Mouse (Mus musculus) forebrain, embryonic 11.5 days (tissue): Measurements from ENCODE around the gene Cdh4. TPM values are rescaled to one million over a fixed set of nuclear protein-coding genes. Genes with fewer than 3 reads are reported as not detected.

ENCODE experiments used
- ATAC-seq: fragments of 200-750 bp; cut with Nextera tagmentation; replicated peaks from 2 replicates; pipeline ENCODE4 v1.8.0; 2017; ENCODE audit warnings: moderate TSS enrichment; ENCODE audit not compliant: low FRiP score
- DNase-seq: peaks from one replicate; pipeline ENCODE4 v3.0.0-alpha.2; 2017; ENCODE audit warnings: low spot score
- H3K27ac ChIP-seq: fragments of 300-500 bp; sonication (generic); 2 replicates; pipeline ENCODE4 v1.5.1; 2014; ENCODE audit warnings: low read depth, low read length
- H3K27me3 ChIP-seq: fragments of 300-500 bp; sonication (generic); 2 replicates; pipeline ENCODE4 v1.6.1; 2014; ENCODE audit warnings: mild to moderate bottlenecking, low read length, mixed read lengths; ENCODE audit not compliant: control insufficient read depth, insufficient read depth
- H3K36me3 ChIP-seq: fragments of 300-500 bp; sonication (generic); 2 replicates; pipeline ENCODE4 v1.6.1; 2014; ENCODE audit warnings: mild to moderate bottlenecking, low read length, moderate library complexity, mixed read lengths; ENCODE audit not compliant: control insufficient read depth, insufficient read depth
- H3K4me1 ChIP-seq: fragments of 300-500 bp; sonication (generic); replicated peaks from 2 replicates; pipeline ENCODE4 v1.6.1; 2014; ENCODE audit warnings: low read length, mixed read lengths; ENCODE audit not compliant: control insufficient read depth, insufficient read depth
- H3K4me2 ChIP-seq: fragments of 300-500 bp; sonication (generic); 2 replicates; pipeline ENCODE4 v1.6.1; 2014; ENCODE audit warnings: low read depth, mild to moderate bottlenecking, low read length, moderate library complexity, mixed read lengths; ENCODE audit not compliant: severe bottlenecking
- H3K4me3 ChIP-seq: fragments of 300-500 bp; sonication (generic); 2 replicates; pipeline ENCODE4 v1.5.1; 2014; ENCODE audit warnings: low read depth, low read length
- H3K9ac ChIP-seq: fragments of 300-500 bp; sonication (generic); 2 replicates; pipeline ENCODE4 v1.6.1; 2014; ENCODE audit warnings: low read length
- H3K9me3 ChIP-seq: fragments of 300-500 bp; sonication (generic); 2 replicates; pipeline ENCODE4 v1.6.1; 2016; ENCODE audit warnings: low read length, mixed read lengths; ENCODE audit not compliant: control insufficient read depth
- WGBS: fragments of 180-500 bp; shearing (Covaris S2); extraction: QIAGEN DNeasy Blood & Tissue Kit; methylation state at CpG from one replicate; pipeline ENCODE4 v1.1.7; 2014; 5-methylcytosine and 5-hydroxymethylcytosine counted together
- polyA plus RNA-seq: library from polyadenylated mRNA; unstranded; fragments of >200 nt; fragmentation: Nextera tagmentation; extraction: Ambion mirVana; gene quantifications from 2 replicates; pipeline ENCODE4 v1.2.1, GENCODE M21; 2014

The Cdh4 gene
- polyA plus RNA-seq, 1 experiment from 2014 or later = 24.5 TPM

DNA sequence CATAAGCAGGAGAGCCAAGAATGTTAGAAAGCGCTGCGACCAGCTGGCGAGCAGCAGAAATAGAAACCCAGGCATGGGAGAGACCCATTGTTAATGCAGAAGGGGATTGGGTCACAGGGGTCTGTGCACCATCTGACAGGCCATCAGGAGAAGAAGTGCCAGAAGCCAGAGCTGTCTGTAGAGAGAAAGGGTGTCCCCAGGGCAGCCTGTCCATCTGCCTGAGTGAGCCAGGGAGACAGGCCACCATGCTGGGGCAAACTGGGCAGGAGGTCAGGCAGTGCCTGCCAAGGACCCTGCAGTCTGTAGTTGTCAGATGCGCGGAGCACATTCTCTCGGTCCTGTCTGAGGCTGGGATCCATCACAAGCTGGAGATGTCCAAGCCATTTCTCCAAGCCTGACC lies 386.7 kb downstream of the Cdh4 start:
- Histone ChIP-seq H3K4me3 (no peak overlapping the region), H3K27me3 (no peaks in the 10 kb centered on the region), H3K4me2 (no peak overlapping the region), H3K9ac (no peak overlapping the region), H3K4me1 (no peaks in the 10 kb centered on the region), H3K9me3 (no peaks in the 10 kb centered on the region), H3K36me3 (no peaks in the 10 kb centered on the region), H3K27ac (no peak overlapping the region)
- DNase-seq (no peak), ATAC-seq (no peak)
- WGBS = 90% methylated on average over 6 of the region's 6 CpGs

DNA sequence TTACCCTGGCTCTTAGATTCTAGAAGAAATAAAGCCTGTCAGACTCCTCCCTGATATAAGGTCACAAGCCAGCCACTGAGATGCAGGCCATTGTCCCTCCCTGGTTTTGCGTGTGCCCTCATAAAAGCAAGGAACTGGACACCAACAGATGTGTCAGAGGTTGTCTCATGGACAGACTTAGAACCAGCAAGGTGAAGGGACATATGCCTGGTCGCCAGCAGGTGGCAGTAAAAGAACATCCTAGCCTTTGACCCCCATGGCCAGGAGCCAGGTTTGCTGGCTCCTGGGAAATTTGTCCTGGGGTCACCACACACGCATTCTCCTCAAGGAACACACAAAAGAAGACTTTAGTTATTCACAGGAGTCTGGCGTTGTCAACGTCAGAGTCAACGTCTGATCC lies 387.7 kb downstream of the Cdh4 start:
- no peaks in the 10 kb centered on the region for H3K9me3 ChIP-seq
- no peaks in the 10 kb centered on the region for H3K36me3 ChIP-seq
- H3K27ac ChIP-seq = no peak overlapping the region
- DNase-seq (peak; percentile 68), ATAC-seq (no peak)
- 23% methylated on average over 6 of the region's 6 CpGs for WGBS
- H3K9ac ChIP-seq = no peak overlapping the region
- no peak overlapping the region for H3K4me2 ChIP-seq
- no peaks in the 10 kb centered on the region; the same call in 1 of the 2 replicates for H3K4me1 ChIP-seq
- no peaks in the 10 kb centered on the region for H3K27me3 ChIP-seq
- no peak overlapping the region for H3K4me3 ChIP-seq

DNA sequence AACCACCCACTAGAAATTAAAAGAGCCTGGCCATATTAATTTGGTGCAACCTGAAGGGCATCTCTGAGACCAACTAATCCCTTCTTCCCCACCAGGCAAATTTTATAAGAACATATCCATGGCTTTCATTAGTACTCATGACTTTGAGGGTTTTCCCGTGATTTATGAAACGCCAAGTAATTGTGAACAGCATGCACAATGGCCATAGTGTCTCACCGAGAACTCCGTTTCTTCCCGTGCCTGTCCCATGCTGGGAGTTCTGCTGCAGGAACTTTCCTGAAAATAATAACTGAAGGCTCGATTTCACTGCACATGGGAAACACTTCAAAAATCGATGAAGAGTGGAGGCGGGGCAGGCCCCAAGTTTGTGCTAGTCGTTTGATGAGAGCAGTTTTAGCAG lies 392.7 kb downstream of the Cdh4 start:
- Histone ChIP-seq H3K36me3 (no peaks in the 10 kb centered on the region), H3K4me3 (no peak overlapping the region), H3K9me3 (no peaks in the 10 kb centered on the region), H3K4me1 (peaks cover 3% of the 10 kb centered on the region; the same call in 1 of the 2 replicates), H3K9ac (no peak overlapping the region), H3K27me3 (no peaks in the 10 kb centered on the region), H3K4me2 (no peak overlapping the region), H3K27ac (no peak overlapping the region)
- WGBS = 60% methylated on average over 9 of the region's 9 CpGs
- ATAC-seq = no peak
- no peak for DNase-seq

- peaks cover 3% of the 10 kb centered on the region; the same call in 1 of the 2 replicates for H3K4me1 ChIP-seq
- H3K9ac ChIP-seq = no peak overlapping the region
- no peak overlapping the region for H3K4me3 ChIP-seq
- ATAC-seq = no peak
- 53% methylated on average over 7 of the region's 7 CpGs for WGBS
- no peak for DNase-seq
- no peak overlapping the region for H3K4me2 ChIP-seq
- H3K9me3 ChIP-seq = no peaks in the 10 kb centered on the region
- H3K27ac ChIP-seq = no peak overlapping the region
- no peaks in the 10 kb centered on the region for H3K27me3 ChIP-seq
- no peaks in the 10 kb centered on the region for H3K36me3 ChIP-seq
Observed at GRCm38 (mm10) chr2:179835570-179835969, 393.3 kb downstream of the Cdh4 start.

DNA sequence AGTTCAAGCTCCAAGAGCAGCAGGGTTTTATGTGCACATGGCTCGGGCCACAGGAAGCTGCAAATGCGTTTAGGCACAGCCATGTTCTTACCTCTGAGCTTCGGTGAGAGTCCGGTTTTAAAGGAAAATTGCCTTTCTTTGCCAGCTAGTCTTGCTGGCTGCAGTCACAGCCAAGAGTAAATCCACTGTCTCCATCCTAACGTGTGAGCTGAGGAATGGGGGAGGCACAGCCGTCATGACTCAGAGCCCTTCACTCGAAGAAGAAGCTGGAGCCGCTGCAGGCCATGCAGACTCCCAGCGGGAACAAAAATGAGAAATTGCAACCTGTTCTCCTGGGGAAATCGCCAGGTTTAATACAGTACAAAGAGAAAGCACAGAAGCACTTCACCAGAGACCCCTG lies 395.0 kb downstream of the Cdh4 start:
- Histone ChIP-seq H3K9ac (no peak overlapping the region), H3K9me3 (no peaks in the 10 kb centered on the region), H3K4me1 (peaks cover 3% of the 10 kb centered on the region; the same call in 1 of the 2 replicates), H3K4me2 (no peak overlapping the region), H3K4me3 (no peak overlapping the region), H3K27ac (no peak overlapping the region), H3K27me3 (no peaks in the 10 kb centered on the region), H3K36me3 (no peaks in the 10 kb centered on the region)
- ATAC-seq (no peak), DNase-seq (no peak)
- WGBS = 80% methylated on average over 10 of the region's 10 CpGs

DNA sequence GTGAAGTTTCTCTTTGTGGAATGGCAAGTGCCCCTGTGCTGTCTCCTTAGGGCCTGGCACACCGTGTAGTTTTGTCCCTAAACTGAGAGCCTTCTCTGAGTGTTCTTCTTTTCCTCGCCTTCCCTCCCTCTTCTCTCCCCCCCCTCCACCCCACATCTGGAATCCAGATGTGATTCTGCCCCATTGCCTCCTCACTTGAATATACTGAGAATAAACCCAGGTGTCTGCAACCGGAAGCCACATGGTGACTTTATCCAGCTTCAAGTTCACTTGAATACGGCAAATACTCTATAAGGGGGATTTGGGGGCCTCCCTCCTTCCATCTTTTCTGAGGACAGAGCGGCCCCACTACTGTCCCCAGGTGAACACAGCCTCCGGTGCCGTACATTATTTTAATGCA lies 395.8 kb downstream of the Cdh4 start:
- no peak overlapping the region for H3K4me2 ChIP-seq
- no peak for ATAC-seq
- H3K27ac ChIP-seq = no peak overlapping the region
- H3K9me3 ChIP-seq = no peaks in the 10 kb centered on the region
- no peak overlapping the region for H3K4me3 ChIP-seq
- no peak overlapping the region for H3K9ac ChIP-seq
- no peak for DNase-seq
- H3K4me1 ChIP-seq = peaks cover 3% of the 10 kb centered on the region; the same call in 1 of the 2 replicates
- 82% methylated on average over 7 of the region's 7 CpGs for WGBS
- H3K36me3 ChIP-seq = no peaks in the 10 kb centered on the region
- H3K27me3 ChIP-seq = no peaks in the 10 kb centered on the region

GRCm38 (mm10) chr2:179842610-179843389 lies 400.6 kb downstream of the Cdh4 start:
- Histone ChIP-seq H3K9me3 (no peaks in the 10 kb centered on the region), H3K27ac (no peak overlapping the region; the same call in 1 of the 2 replicates), H3K9ac (no peak overlapping the region), H3K36me3 (no peaks in the 10 kb centered on the region), H3K4me1 (no peaks in the 10 kb centered on the region; the same call in 1 of the 2 replicates), H3K27me3 (no peaks in the 10 kb centered on the region), H3K4me3 (no peak overlapping the region), H3K4me2 (no peak overlapping the region)
- no peak for DNase-seq
- 81% methylated on average over 12 of the region's 12 CpGs for WGBS
- peak; percentile 21; the same call in 1 of the 2 replicates for ATAC-seq

DNA sequence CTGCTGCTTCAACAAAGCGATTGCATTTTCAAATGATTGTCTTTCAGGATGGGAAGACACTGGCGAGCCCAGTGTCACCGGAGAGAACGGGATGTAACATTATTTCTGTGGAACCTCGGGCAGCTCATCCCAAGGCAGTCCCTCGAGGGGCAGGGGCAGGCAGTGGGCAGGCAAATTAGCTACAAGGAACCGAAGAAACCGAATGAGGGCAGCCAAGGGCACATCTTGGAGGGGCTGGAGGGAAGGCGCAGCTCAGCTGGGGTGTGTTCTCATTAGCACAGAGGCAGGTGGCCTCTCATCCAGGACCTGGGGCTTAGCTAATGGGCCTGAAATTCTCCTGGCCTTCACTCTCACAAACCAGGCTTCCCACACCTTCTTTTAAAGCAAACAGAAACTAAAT lies 407.5 kb downstream of the Cdh4 start:
- WGBS = 43% methylated on average over 9 of the region's 9 CpGs

GRCm38 (mm10) chr2:179852169-179852568 lies 409.9 kb downstream of the Cdh4 start:
- Histone ChIP-seq H3K4me1 (no peaks in the 10 kb centered on the region), H3K27ac (0 out of 2 replicates have a peak overlapping the region, but pooled peaks have one; percentile 47)
- WGBS = 86% methylated on average over 10 of the region's 10 CpGs

More for the DNA sequence above, 407.5 kb downstream of the Cdh4 start:
- DNase-seq (no peak), ATAC-seq (no peak)
- no peaks in the 10 kb centered on the region for H3K4me1 ChIP-seq
- no peak overlapping the region for H3K4me3 ChIP-seq
- H3K9me3 ChIP-seq = no peaks in the 10 kb centered on the region
- no peaks in the 10 kb centered on the region for H3K27me3 ChIP-seq
- no peak overlapping the region for H3K9ac ChIP-seq
- H3K4me2 ChIP-seq = no peak overlapping the region
- peak overlapping the region; percentile 21; the same call in 1 of the 2 replicates for H3K27ac ChIP-seq
- no peaks in the 10 kb centered on the region for H3K36me3 ChIP-seq

More at GRCm38 (mm10) chr2:179852169-179852568, 409.9 kb downstream of the Cdh4 start:
- Histone ChIP-seq H3K4me3 (no peak overlapping the region), H3K9me3 (no peaks in the 10 kb centered on the region), H3K36me3 (no peaks in the 10 kb centered on the region), H3K27me3 (no peaks in the 10 kb centered on the region), H3K4me2 (no peak overlapping the region), H3K9ac (no peak overlapping the region)
- no peak for ATAC-seq
- DNase-seq = no peak
